Mouse (Mus musculus): ENCODE measurements around the gene Pnkd. TPM values are rescaled to one million over a fixed set of nuclear protein-coding genes. Genes with fewer than 3 reads are reported as not detected.
A peak's percentile ranks its signal among the peaks of the same experiment; 100 is the strongest.
"Not testable (repeated sequence)": the region's sequence is repeated elsewhere in the genome, so short reads cannot be mapped to it uniquely, and the experiment has no call there.

Pnkd gene
- polyA plus RNA-seq, 1 experiment from 2014 or later = 103 TPM

DNA sequence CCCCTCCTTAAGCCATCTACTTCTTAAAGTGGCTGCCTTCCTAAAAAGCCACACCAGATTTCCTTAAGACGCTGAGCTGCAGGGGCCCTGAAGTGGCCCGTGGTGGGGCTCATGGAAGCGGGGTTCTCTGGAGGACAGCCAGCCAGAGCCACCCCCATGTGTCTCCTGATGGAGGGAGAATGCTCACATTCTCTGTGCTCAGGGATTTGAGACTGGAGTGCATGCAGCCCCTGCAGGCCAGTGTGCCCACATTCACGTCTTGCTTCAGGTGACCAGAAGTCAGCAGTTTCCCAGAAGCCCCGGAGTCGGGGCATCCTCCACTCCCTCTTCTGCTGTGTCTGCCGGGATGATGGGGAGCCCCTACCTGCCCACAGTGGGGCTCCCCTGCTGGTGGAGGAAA lies 108.3 kb downstream of the Pnkd start:
- H3K27me3 ChIP-seq (ENCODE audit: insufficient read depth, low read length) = no peaks in the 10 kb centered on the region
- H3K4me3 ChIP-seq (ENCODE audit: low read depth, low read length) = peak overlapping the region; percentile 88
- peak overlapping the region; percentile 99; the same call in 1 of the 2 replicates for H3K27ac ChIP-seq (ENCODE audit: low read depth)
- H3K9me3 ChIP-seq (ENCODE audit: low read depth, low read length) = no peaks in the 10 kb centered on the region
- ATAC-seq (ENCODE audit: insufficient read depth) (no peak), DNase-seq (peak; percentile 24)
- 39% methylated on average over 7 of the region's 7 CpGs for WGBS
- peaks cover 25% of the 10 kb centered on the region for H3K36me3 ChIP-seq (ENCODE audit: insufficient read depth)
- no peak for TF ChIP-seq CTCF (IDR thresholded peaks at IDR 0.05; ENCODE audit: low read depth)
- H3K4me1 ChIP-seq (ENCODE audit: insufficient read depth) = peaks cover 12% of the 10 kb centered on the region
- H3K9ac ChIP-seq = peak overlapping the region; percentile 99
- peak overlapping the region; percentile 98 for H3K4me2 ChIP-seq

DNA sequence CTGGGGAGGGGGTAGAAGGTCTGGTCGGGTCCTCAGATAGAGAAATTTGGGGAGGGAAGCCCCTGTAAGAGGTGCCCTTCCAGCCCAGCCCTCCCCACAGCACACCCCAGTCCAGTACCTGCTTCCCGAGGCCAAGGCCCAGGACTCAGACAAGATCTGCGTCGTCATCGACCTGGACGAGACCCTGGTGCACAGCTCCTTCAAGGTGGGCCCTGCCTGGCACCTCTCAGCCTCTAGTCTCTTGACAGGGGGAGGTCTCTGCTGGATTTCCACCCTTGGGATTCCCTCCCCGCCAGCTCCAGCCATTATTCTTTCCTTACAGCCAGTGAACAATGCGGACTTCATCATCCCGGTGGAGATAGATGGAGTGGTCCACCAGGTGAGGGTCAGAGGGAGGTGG lies 109.0 kb downstream of the Pnkd start:
- Histone ChIP-seq H3K4me1 (ENCODE audit: insufficient read depth) (peaks cover 12% of the 10 kb centered on the region), H3K9ac (no peak overlapping the region), H3K27me3 (ENCODE audit: insufficient read depth, low read length) (no peaks in the 10 kb centered on the region), H3K9me3 (ENCODE audit: low read depth, low read length) (no peaks in the 10 kb centered on the region), H3K4me3 (ENCODE audit: low read depth, low read length) (peak overlapping the region; percentile 88; the same call in 1 of the 2 replicates), H3K4me2 (peak overlapping the region; percentile 98), H3K36me3 (ENCODE audit: insufficient read depth) (peaks cover 25% of the 10 kb centered on the region), H3K27ac (ENCODE audit: low read depth) (no peak overlapping the region)
- 86% methylated on average over 9 of the region's 9 CpGs for WGBS
- no peak for DNase-seq
- TF ChIP-seq CTCF (IDR thresholded peaks at IDR 0.05; ENCODE audit: low read depth) = no peak
- ATAC-seq (ENCODE audit: insufficient read depth) = no peak

DNA sequence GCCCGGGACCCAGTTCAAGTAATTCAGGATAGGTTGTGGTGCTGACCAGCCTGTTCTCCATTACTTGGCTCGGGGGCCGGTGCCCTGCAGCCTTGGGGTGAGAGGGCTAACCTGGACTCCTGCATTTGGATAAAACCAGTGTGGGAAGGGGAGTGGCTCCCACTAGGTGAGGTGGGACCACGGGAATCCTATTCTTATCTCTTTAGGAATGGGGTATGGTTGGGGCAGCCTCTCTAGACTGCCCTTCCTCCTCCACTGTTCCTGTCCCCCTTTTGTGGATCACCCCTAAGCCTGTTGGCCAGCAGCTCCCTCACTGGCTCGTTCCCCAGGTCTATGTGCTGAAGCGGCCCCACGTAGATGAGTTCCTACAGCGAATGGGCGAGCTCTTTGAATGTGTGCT lies 109.6 kb downstream of the Pnkd start:
- no peak for TF ChIP-seq CTCF (IDR thresholded peaks at IDR 0.05; ENCODE audit: low read depth)
- Histone ChIP-seq H3K4me2 (no peak overlapping the region), H3K9ac (no peak overlapping the region), H3K27me3 (ENCODE audit: insufficient read depth, low read length) (no peaks in the 10 kb centered on the region), H3K36me3 (ENCODE audit: insufficient read depth) (peaks cover 25% of the 10 kb centered on the region), H3K27ac (ENCODE audit: low read depth) (no peak overlapping the region), H3K4me3 (ENCODE audit: low read depth, low read length) (no peak overlapping the region), H3K9me3 (ENCODE audit: low read depth, low read length) (no peaks in the 10 kb centered on the region), H3K4me1 (ENCODE audit: insufficient read depth) (peaks cover 12% of the 10 kb centered on the region)
- ATAC-seq (ENCODE audit: insufficient read depth) (no peak), DNase-seq (no peak)
- 83% methylated on average over 9 of the region's 9 CpGs for WGBS

DNA sequence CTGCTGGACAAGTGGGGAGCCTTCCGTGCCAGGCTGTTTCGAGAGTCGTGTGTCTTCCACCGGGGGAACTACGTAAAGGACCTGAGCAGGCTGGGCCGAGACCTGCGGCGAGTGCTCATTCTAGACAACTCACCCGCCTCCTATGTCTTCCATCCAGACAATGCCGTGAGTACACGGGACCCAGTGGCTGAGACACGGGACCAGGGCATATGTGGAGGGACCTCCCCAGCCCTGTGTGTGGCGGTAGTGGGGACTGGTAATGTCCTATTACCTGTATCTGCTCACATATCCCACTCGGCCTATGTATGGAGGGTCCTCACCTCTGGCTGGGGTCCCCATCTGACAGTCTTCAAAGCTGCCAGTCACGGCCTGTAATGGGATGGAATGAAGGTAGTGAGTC lies 110.1 kb downstream of the Pnkd start:
- H3K4me2 ChIP-seq = no peak overlapping the region
- H3K9me3 ChIP-seq (ENCODE audit: low read depth, low read length) = no peaks in the 10 kb centered on the region
- H3K27me3 ChIP-seq (ENCODE audit: insufficient read depth, low read length) = no peaks in the 10 kb centered on the region
- peaks cover 25% of the 10 kb centered on the region for H3K36me3 ChIP-seq (ENCODE audit: insufficient read depth)
- no peak overlapping the region for H3K27ac ChIP-seq (ENCODE audit: low read depth)
- no peak for TF ChIP-seq CTCF (IDR thresholded peaks at IDR 0.05; ENCODE audit: low read depth)
- no peak overlapping the region for H3K4me3 ChIP-seq (ENCODE audit: low read depth, low read length)
- H3K4me1 ChIP-seq (ENCODE audit: insufficient read depth) = peaks cover 10% of the 10 kb centered on the region
- DNase-seq (no peak), ATAC-seq (ENCODE audit: insufficient read depth) (no peak)
- no peak overlapping the region for H3K9ac ChIP-seq
- 91% methylated on average over 15 of the region's 15 CpGs for WGBS

DNA sequence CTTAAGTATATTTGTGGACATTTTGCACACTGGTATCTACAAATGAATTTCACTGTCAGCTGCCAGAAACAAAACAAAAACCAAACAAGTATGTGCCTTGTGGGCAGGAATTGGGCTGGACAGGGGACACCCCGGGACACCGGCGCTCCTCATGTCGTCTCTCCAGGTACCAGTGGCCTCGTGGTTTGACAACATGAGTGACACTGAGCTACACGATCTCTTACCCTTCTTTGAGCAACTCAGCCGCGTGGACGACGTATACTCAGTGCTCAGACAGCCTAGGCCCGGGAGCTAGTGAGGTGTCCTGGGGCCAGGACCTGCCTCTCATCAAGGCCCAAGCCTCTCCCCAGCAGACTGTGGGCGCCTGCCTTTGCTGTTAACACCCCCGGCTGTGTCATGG lies 110.6 kb downstream of the Pnkd start:
- Histone ChIP-seq H3K4me2 (no peak overlapping the region), H3K27ac (ENCODE audit: low read depth) (no peak overlapping the region), H3K4me1 (ENCODE audit: insufficient read depth) (peaks cover 6% of the 10 kb centered on the region), H3K27me3 (ENCODE audit: insufficient read depth, low read length) (no peaks in the 10 kb centered on the region), H3K9ac (no peak overlapping the region), H3K4me3 (ENCODE audit: low read depth, low read length) (no peak overlapping the region), H3K36me3 (ENCODE audit: insufficient read depth) (peaks cover 25% of the 10 kb centered on the region), H3K9me3 (ENCODE audit: low read depth, low read length) (no peaks in the 10 kb centered on the region)
- ATAC-seq (ENCODE audit: insufficient read depth) = no peak
- no peak for DNase-seq
- TF ChIP-seq CTCF (IDR thresholded peaks at IDR 0.05; ENCODE audit: low read depth) = no peak
- 82% methylated on average over 13 of the region's 13 CpGs for WGBS

DNA sequence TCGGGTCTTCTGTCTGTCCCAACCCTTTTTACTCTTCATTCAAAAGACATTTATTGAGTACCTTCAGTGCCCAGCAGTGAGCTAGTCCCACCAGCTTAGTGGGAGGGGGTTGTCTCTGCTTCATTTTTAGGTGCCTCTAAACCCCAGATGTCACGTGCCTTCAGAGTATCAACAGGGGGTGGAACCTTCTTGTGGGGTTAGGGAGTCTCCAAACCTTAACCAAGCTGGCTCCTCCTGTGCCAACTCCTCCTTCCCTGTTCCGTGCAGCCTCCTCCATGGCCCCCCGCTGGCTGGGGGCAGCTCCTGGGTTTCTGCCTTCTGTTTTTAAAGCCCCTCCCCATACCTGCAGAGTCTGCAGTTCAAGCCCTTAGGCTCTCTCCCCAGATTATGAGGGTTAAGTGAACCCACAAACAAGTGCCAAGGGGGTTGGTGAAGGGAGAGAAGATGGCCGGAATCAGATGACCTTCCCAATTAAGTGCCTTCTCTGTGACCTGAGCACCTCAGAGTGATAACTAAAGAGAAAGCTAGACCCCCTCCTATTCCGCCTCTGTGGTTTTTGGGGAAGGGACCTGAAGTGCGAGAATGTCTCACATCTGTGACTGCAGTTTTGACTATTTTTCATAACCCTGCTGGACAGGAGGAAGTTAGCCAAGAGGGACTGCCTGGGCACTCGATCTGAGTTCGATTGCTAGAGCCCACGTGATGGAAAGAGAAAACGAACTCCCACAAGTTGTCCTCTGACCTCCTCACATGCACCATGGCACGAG lies 111.9 kb downstream of the Pnkd start:
- 4% methylated on average over 11 of the region's 12 CpGs for WGBS
- not testable (repeated sequence) for H3K4me1 ChIP-seq (ENCODE audit: insufficient read depth); H3K9me3 ChIP-seq (ENCODE audit: low read depth, low read length); H3K27me3 ChIP-seq (ENCODE audit: insufficient read depth, low read length); ATAC-seq (ENCODE audit: insufficient read depth); DNase-seq
- H3K4me3 ChIP-seq (ENCODE audit: low read depth, low read length) = peak overlapping the region; percentile 41
- peaks cover 25% of the 10 kb centered on the region for H3K36me3 ChIP-seq (ENCODE audit: insufficient read depth)
- H3K4me2 ChIP-seq = peak overlapping the region; percentile 88
- H3K9ac ChIP-seq = peak overlapping the region; percentile 26
- H3K27ac ChIP-seq (ENCODE audit: low read depth) = peak overlapping the region; percentile 90

DNA sequence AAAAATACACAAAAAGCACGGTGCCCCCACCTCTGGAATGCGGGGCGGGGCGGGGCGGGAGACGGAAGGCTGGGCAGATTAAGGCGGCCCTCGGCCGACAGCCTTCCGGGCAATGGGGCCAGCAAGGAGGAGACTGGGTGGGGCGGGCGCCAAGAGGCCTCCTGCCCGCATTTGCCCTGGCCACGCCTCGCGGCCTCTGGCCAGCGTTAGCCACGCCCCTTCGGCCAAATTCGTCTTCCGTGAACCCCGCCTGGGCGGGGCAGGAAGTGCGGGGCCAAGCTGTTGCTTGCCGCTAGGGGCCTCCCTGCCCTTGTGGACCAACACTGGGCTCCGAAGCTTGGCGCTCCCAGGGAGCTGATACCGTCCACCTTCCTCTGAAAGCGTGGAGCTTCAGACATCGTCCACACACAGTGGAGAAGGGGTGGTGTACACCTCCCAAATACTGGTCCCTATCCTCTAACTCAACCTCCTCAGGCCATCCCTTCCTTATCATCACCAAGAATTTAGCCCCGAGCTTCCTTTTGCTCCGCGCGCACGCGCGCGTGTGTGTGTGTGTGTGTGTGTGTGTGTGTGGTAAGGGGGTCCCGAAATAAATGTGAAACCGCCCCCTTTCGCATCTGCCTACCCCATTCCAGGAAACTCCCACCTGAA lies 112.7 kb downstream of the Pnkd start:
- TF ChIP-seq CTCF (IDR thresholded peaks at IDR 0.05; ENCODE audit: low read depth) = peak; percentile 93
- no peaks in the 10 kb centered on the region for H3K9me3 ChIP-seq (ENCODE audit: low read depth, low read length)
- ATAC-seq (ENCODE audit: insufficient read depth) = peak; percentile 93
- H3K4me2 ChIP-seq = peak overlapping the region; percentile 88
- H3K9ac ChIP-seq = peak overlapping the region; percentile 59
- peak overlapping the region; percentile 90 for H3K27ac ChIP-seq (ENCODE audit: low read depth)
- H3K4me3 ChIP-seq (ENCODE audit: low read depth, low read length) = peak overlapping the region; percentile 41
- no peaks in the 10 kb centered on the region for H3K27me3 ChIP-seq (ENCODE audit: insufficient read depth, low read length)
- peak; percentile 100 for DNase-seq
- H3K4me1 ChIP-seq (ENCODE audit: insufficient read depth) = no peaks in the 10 kb centered on the region; the same call in none of the 2 replicates
- WGBS = 0% methylated on average over 41 of the region's 41 CpGs
- H3K36me3 ChIP-seq (ENCODE audit: insufficient read depth) = peaks cover 25% of the 10 kb centered on the region
